ENCODE assay signal across 7 mouse cellular contexts in genomic region chr1:133025796-133026190, GRCm38 (mm10). TPM values are rescaled to one million over a fixed set of nuclear protein-coding genes. Genes with fewer than 3 reads are reported as not detected.
DNase-seq lines count a peak whose midpoint lies in the region; ATAC-seq and TF ChIP-seq lines count a peak whose summit lies in the region.
"Not testable (repeated sequence)": the region's sequence is repeated elsewhere in the genome, so short reads cannot be mapped to it uniquely, and the experiment has no call there.

No protein-coding gene starts in this region.

- WGBS in heart, embryonic 12.5 days = 28% methylated on average over 22 of the region's 23 CpGs
- 31% methylated on average over 23 of the region's 23 CpGs for WGBS in hindbrain, postnatal 0 days
- 35% methylated on average over 22 of the region's 23 CpGs for WGBS in limb, embryonic 12.5 days
- 24% methylated on average over 18 of the region's 23 CpGs for WGBS in lung, embryonic 16.5 days
- 43% methylated on average over 19 of the region's 23 CpGs for WGBS in neural tube, embryonic 12.5 days

- TF ChIP-seq CTCF in MEL (IDR thresholded peaks at IDR 0.05 in 2 of 3, conservative IDR thresholded peaks at IDR 0.05 in 1 of 3; ENCODE audit: control insufficient read depth in 1 of 3, insufficient read depth in 1 of 3, low read depth in 2 of 3, low read length in 3 of 3, poor library complexity in 1 of 3, severe bottlenecking in 1 of 3); embryonic fibroblast, embryonic 13.5 days (IDR thresholded peaks at IDR 0.05; ENCODE audit: borderline replicate concordance, insufficient read depth, low read length); hindbrain, postnatal 0 days (IDR thresholded peaks at IDR 0.05; ENCODE audit: low read depth): not testable (repeated sequence)

- H3K79me2 ChIP-seq in MEL (ENCODE audit: control insufficient read depth, insufficient read depth, low read length, poor library complexity) = peaks cover 29% of the 10 kb centered on the region

- DNase-seq in MEL (ENCODE audit: low read depth, low spot score); hindbrain, postnatal 0 days (ENCODE audit: low spot score): not testable (repeated sequence)

- H3K27ac ChIP-seq in MEL (ENCODE audit: control insufficient read depth, low read depth, low read length) = peak overlapping the region; percentile 97
- peak overlapping the region; percentile 90; the same call in 1 of the 2 replicates for H3K27ac ChIP-seq in embryonic fibroblast, embryonic 13.5 days (ENCODE audit: insufficient read depth, low read length)
- peak overlapping the region; percentile 87; the same call in 1 of the 2 replicates for H3K27ac ChIP-seq in heart, embryonic 12.5 days (ENCODE audit: poor library complexity, severe bottlenecking)
- H3K27ac ChIP-seq in hindbrain, postnatal 0 days = peak overlapping the region; percentile 94; the same call in 1 of the 2 replicates
- peak overlapping the region; percentile 92; the same call in 1 of the 2 replicates for H3K27ac ChIP-seq in limb, embryonic 12.5 days
- H3K27ac ChIP-seq in lung, embryonic 16.5 days (ENCODE audit: low read length) = peak overlapping the region; percentile 92
- H3K27ac ChIP-seq in neural tube, embryonic 12.5 days = not testable (repeated sequence)

- TF ChIP-seq EP300 in MEL (IDR thresholded peaks at IDR 0.05; ENCODE audit: low read depth in 1 of 2, low read length in 2 of 2) = not testable (repeated sequence)

- H3K27me3 ChIP-seq in MEL (ENCODE audit: control insufficient read depth in 1 of 2, insufficient read depth in 2 of 2, low read length in 2 of 2); heart, embryonic 12.5 days (replicated peaks); hindbrain, postnatal 0 days (ENCODE audit: insufficient read depth, low read length); limb, embryonic 12.5 days; lung, embryonic 16.5 days (ENCODE audit: control insufficient read depth, insufficient read depth, low read depth, low read length); neural tube, embryonic 12.5 days (replicated peaks): not testable (repeated sequence)

- ATAC-seq in heart, embryonic 12.5 days (ENCODE audit: insufficient number of reproducible peaks, low FRiP score); hindbrain, postnatal 0 days; limb, embryonic 12.5 days (ENCODE audit: insufficient number of reproducible peaks, insufficient read depth, low FRiP score, low TSS enrichment, low read depth); lung, embryonic 16.5 days (ENCODE audit: low read depth); neural tube, embryonic 12.5 days (ENCODE audit: low FRiP score, low read depth): not testable (repeated sequence)

- H3K4me3 ChIP-seq in MEL (ENCODE audit: control insufficient read depth in 1 of 2, insufficient read depth in 1 of 2, low read depth in 2 of 2, low read length in 2 of 2) = peak overlapping the region; percentile 68 to 98
- H3K4me3 ChIP-seq in embryonic fibroblast, embryonic 13.5 days (ENCODE audit: insufficient read depth, low read length) = peak overlapping the region; percentile 64
- H3K4me3 ChIP-seq in heart, embryonic 12.5 days = peak overlapping the region; percentile 88
- H3K4me3 ChIP-seq in hindbrain, postnatal 0 days (ENCODE audit: low read length) = peak overlapping the region; percentile 93
- peak overlapping the region; percentile 84 for H3K4me3 ChIP-seq in limb, embryonic 12.5 days (replicated peaks)
- H3K4me3 ChIP-seq in lung, embryonic 16.5 days (ENCODE audit: low read length) = peak overlapping the region; percentile 95
- peak overlapping the region; percentile 88 for H3K4me3 ChIP-seq in neural tube, embryonic 12.5 days

- peaks cover 5 to 35% of the 10 kb centered on the region in 2 experiments for H3K4me1 ChIP-seq in MEL (ENCODE audit: control insufficient read depth in 1 of 2, insufficient read depth in 2 of 2, low read length in 2 of 2)
- not testable (repeated sequence) for H3K4me1 ChIP-seq in embryonic fibroblast, embryonic 13.5 days (ENCODE audit: control insufficient read depth, insufficient read depth, low read length); hindbrain, postnatal 0 days (ENCODE audit: insufficient read depth, low read length); limb, embryonic 12.5 days (replicated peaks); lung, embryonic 16.5 days (replicated peaks; ENCODE audit: control insufficient read depth, insufficient read depth, low read length); neural tube, embryonic 12.5 days
- peaks cover 10% of the 10 kb centered on the region for H3K4me1 ChIP-seq in heart, embryonic 12.5 days (replicated peaks)

- peaks cover 3 to 26% of the 10 kb centered on the region in 2 experiments; a peak in 2 of 4 replicates for H3K36me3 ChIP-seq in MEL (ENCODE audit: control insufficient read depth in 1 of 2, insufficient read depth in 2 of 2, low read length in 2 of 2)
- H3K36me3 ChIP-seq in heart, embryonic 12.5 days; hindbrain, postnatal 0 days (ENCODE audit: insufficient read depth, low read length); limb, embryonic 12.5 days; lung, embryonic 16.5 days (ENCODE audit: control insufficient read depth, insufficient read depth, low read length); neural tube, embryonic 12.5 days: not testable (repeated sequence)

- peak overlapping the region; percentile 82 for H3K9ac ChIP-seq in MEL (ENCODE audit: control insufficient read depth, low read depth, low read length, poor library complexity, severe bottlenecking)
- peak overlapping the region; percentile 94 for H3K9ac ChIP-seq in heart, embryonic 12.5 days
- peak overlapping the region; percentile 90; the same call in 1 of the 2 replicates for H3K9ac ChIP-seq in hindbrain, postnatal 0 days (replicated peaks; ENCODE audit: low read length)
- H3K9ac ChIP-seq in limb, embryonic 12.5 days (replicated peaks) = peak overlapping the region; percentile 51; the same call in 1 of the 2 replicates
- peak overlapping the region; percentile 99 for H3K9ac ChIP-seq in lung, embryonic 16.5 days (ENCODE audit: low read length)
- 0 out of 2 replicates have a peak overlapping the region, but pooled peaks have one; percentile 50 for H3K9ac ChIP-seq in neural tube, embryonic 12.5 days

- not testable (repeated sequence) for TF ChIP-seq POLR2A in MEL (IDR thresholded peaks at IDR 0.05; ENCODE audit: control insufficient read depth in 1 of 2, insufficient read depth in 1 of 2, low read depth in 1 of 2, low read length in 2 of 2, poor library complexity in 1 of 2); embryonic fibroblast, embryonic 13.5 days (IDR thresholded peaks at IDR 0.05; ENCODE audit: low read depth, low read length)

- H3K4me2 ChIP-seq in heart, embryonic 12.5 days = peak overlapping the region; percentile 83
- peak overlapping the region; percentile 69 for H3K4me2 ChIP-seq in hindbrain, postnatal 0 days (ENCODE audit: low read depth, low read length)
- peak overlapping the region; percentile 63 for H3K4me2 ChIP-seq in limb, embryonic 12.5 days
- H3K4me2 ChIP-seq in lung, embryonic 16.5 days (ENCODE audit: low read depth, low read length) = peak overlapping the region; percentile 31
- H3K4me2 ChIP-seq in neural tube, embryonic 12.5 days (replicated peaks) = peak overlapping the region; percentile 63

- H3K9me3 ChIP-seq in MEL (replicated peaks; ENCODE audit: insufficient read depth, low read length); heart, embryonic 12.5 days (replicated peaks); hindbrain, postnatal 0 days (ENCODE audit: low read length); limb, embryonic 12.5 days; lung, embryonic 16.5 days (ENCODE audit: control insufficient read depth, low read length); neural tube, embryonic 12.5 days: not testable (repeated sequence)

- not testable (repeated sequence) for TF ChIP-seq RAD21 in MEL (IDR thresholded peaks at IDR 0.05; ENCODE audit: low read depth, low read length)

RNA-seq across cellular contexts. Expression of gene Mdm4, which starts 4.6 kb away (rescaled TPM):
- total RNA-seq in MEL (2012; rRNA removed) = 19.8 and 23.5 TPM in 2 replicates
- 10 to 100 TPM in 1 of 2 experiments, not detected in 1; 28.1 TPM for polyA plus RNA-seq in MEL (2012; ENCODE audit: insufficient read depth in 1 of 2, insufficient read length in 2 of 2, low read depth in 1 of 2, low replicate concordance in 2 of 2, missing spikeins in 1 of 2)
- polyA plus RNA-seq in embryonic fibroblast, embryonic 13.5 days (2011; ENCODE audit: insufficient read length, low read depth, missing spikeins) = 97.1 and 122 TPM in 2 replicates
- 31.3 and 35.5 TPM in 2 replicates for polyA plus RNA-seq in heart, embryonic 12.5 days (2016; fragmentation: Nextera tagmentation; extraction: Ambion mirVana)
- total RNA-seq in hindbrain, postnatal 0 days (2014; rRNA removed) = 55.3 and 61.3 TPM in 2 replicates
- 29.1 and 32.2 TPM in 2 replicates for polyA plus RNA-seq in hindbrain, postnatal 0 days (2015; fragmentation: Nextera tagmentation; extraction: Ambion mirVana)
- 45.9 and 46.7 TPM in 2 replicates for polyA plus RNA-seq in limb, embryonic 12.5 days (2016; fragmentation: Nextera tagmentation; extraction: Ambion mirVana)
- 33.3 and 33.4 TPM in 2 replicates for polyA plus RNA-seq in lung, embryonic 16.5 days (2015; fragmentation: Nextera tagmentation; extraction: Ambion mirVana)
- 39.2 and 39.5 TPM in 2 replicates for polyA plus RNA-seq in neural tube, embryonic 12.5 days (2016; fragmentation: Nextera tagmentation; extraction: Ambion mirVana)

RNA-seq across cellular contexts. Expression of gene Pik3c2b, which starts 19.7 kb away (rescaled TPM):
- total RNA-seq in MEL (2012; rRNA removed) = 2.9 TPM in 2 replicates
- 1 to 10 TPM in 1 of 2 experiments, not detected in 1; 3.2 TPM for polyA plus RNA-seq in MEL (2012; ENCODE audit: insufficient read depth in 1 of 2, insufficient read length in 2 of 2, low read depth in 1 of 2, low replicate concordance in 2 of 2, missing spikeins in 1 of 2)
- 2.5 and 3.2 TPM in 2 replicates for polyA plus RNA-seq in embryonic fibroblast, embryonic 13.5 days (2011; ENCODE audit: insufficient read length, low read depth, missing spikeins)
- 11.5 and 11.7 TPM in 2 replicates for polyA plus RNA-seq in heart, embryonic 12.5 days (2016; fragmentation: Nextera tagmentation; extraction: Ambion mirVana)
- total RNA-seq in hindbrain, postnatal 0 days (2014; rRNA removed) = 20.7 and 23.0 TPM in 2 replicates
- 7.1 and 8.7 TPM in 2 replicates for polyA plus RNA-seq in hindbrain, postnatal 0 days (2015; fragmentation: Nextera tagmentation; extraction: Ambion mirVana)
- 6.6 and 7.6 TPM in 2 replicates for polyA plus RNA-seq in limb, embryonic 12.5 days (2016; fragmentation: Nextera tagmentation; extraction: Ambion mirVana)
- polyA plus RNA-seq in lung, embryonic 16.5 days (2015; fragmentation: Nextera tagmentation; extraction: Ambion mirVana) = 5.3 and 6.2 TPM in 2 replicates
- 18.0 and 18.1 TPM in 2 replicates for polyA plus RNA-seq in neural tube, embryonic 12.5 days (2016; fragmentation: Nextera tagmentation; extraction: Ambion mirVana)

Comparison
In these comparisons a context has a peak if more than half of its experiments do, and no peak if none do; other contexts are left out.
1. H3K4me2 ChIP-seq: peak in every context shown above with its lines; median percentile 83 in heart, embryonic 12.5 days; 69 in hindbrain, postnatal 0 days; 63 in limb, embryonic 12.5 days; 63 in neural tube, embryonic 12.5 days; 31 in lung, embryonic 16.5 days.